8 mouse cellular contexts compared by ENCODE assay signal in genomic region chr4:139191605-139192498, GRCm38 (mm10). TPM values are rescaled to one million over a fixed set of nuclear protein-coding genes. Genes with fewer than 3 reads are reported as not detected.
DNase-seq lines count a peak whose midpoint lies in the region; ATAC-seq and TF ChIP-seq lines count a peak whose summit lies in the region.

No protein-coding gene starts in this region.

- H3K27me3 ChIP-seq in forebrain, embryonic 14.5 days (replicated peaks; ENCODE audit: control insufficient read depth, insufficient read depth, low read length): no peaks in the 10 kb centered on the region
- no peaks in the 10 kb centered on the region for H3K27me3 ChIP-seq in liver, embryonic 16.5 days (ENCODE audit: control insufficient read depth, insufficient read depth, low read depth, low read length)

- H3K4me2 ChIP-seq in forebrain, embryonic 14.5 days (ENCODE audit: low read length): peak overlapping the region; percentile 75
- peak overlapping the region; percentile 84 for H3K4me2 ChIP-seq in liver, embryonic 16.5 days (ENCODE audit: low read depth, low read length)

- intact Hi-C loops in gastrocnemius, adult 2 months (cut with DNase I): loop anchor here (5.0 kb wide), 2 partner anchors 60 to 95 kb away; partner anchors contain the start of gene Minos1

- H3K4me1 ChIP-seq in forebrain, embryonic 14.5 days (ENCODE audit: control insufficient read depth, insufficient read depth, low read length): peaks cover 21% of the 10 kb centered on the region
- peaks cover 45% of the 10 kb centered on the region for H3K4me1 ChIP-seq in liver, embryonic 16.5 days (ENCODE audit: control insufficient read depth, low read depth, low read length)

- TF ChIP-seq CTCF in gastrocnemius, adult 2 months (IDR thresholded peaks at IDR 0.05): no peak

- H3K4me3 ChIP-seq in gastrocnemius, adult 2 months: peak overlapping the region; percentile 97
- peak overlapping the region; percentile 88 for H3K4me3 ChIP-seq in forebrain, embryonic 14.5 days (ENCODE audit: low read depth, low read length)
- peak overlapping the region; percentile 84 for H3K4me3 ChIP-seq in liver, embryonic 16.5 days (ENCODE audit: low read depth, low read length)

- DNase-seq in gastrocnemius, adult 2 months: no peak
- DNase-seq in gastrocnemius, postnatal 10 days: no peak
- peak; percentile 63 for DNase-seq in 416B (ENCODE audit: low read depth)
- no peak for DNase-seq in forebrain, embryonic 14.5 days (ENCODE audit: low spot score)
- DNase-seq in embryo, embryonic 11 days: no peak
- DNase-seq in layer of hippocampus, adult 9-10 months (ENCODE audit: low spot score): no peak
- DNase-seq in layer of hippocampus, adult 9-11 months: no peak

- H3K36me3 ChIP-seq in forebrain, embryonic 14.5 days (ENCODE audit: control insufficient read depth, insufficient read depth, low read length): no peaks in the 10 kb centered on the region
- no peaks in the 10 kb centered on the region for H3K36me3 ChIP-seq in liver, embryonic 16.5 days (ENCODE audit: control insufficient read depth, insufficient read depth)

- H3K9me3 ChIP-seq in forebrain, embryonic 14.5 days (replicated peaks; ENCODE audit: control insufficient read depth, low read length): no peaks in the 10 kb centered on the region
- H3K9me3 ChIP-seq in liver, embryonic 16.5 days (replicated peaks; ENCODE audit: control insufficient read depth, low read length): no peaks in the 10 kb centered on the region

- no peak for ATAC-seq in forebrain, embryonic 14.5 days
- peak; percentile 66 for ATAC-seq in liver, embryonic 16.5 days (ENCODE audit: low read depth)

- 20% methylated on average over 19 of the region's 19 CpGs for WGBS in forebrain, embryonic 14.5 days
- 8% methylated on average over 19 of the region's 19 CpGs for WGBS in liver, embryonic 16.5 days (ENCODE audit: insufficient replicate concordance)

- peak overlapping the region; percentile 88 for H3K9ac ChIP-seq in forebrain, embryonic 14.5 days (ENCODE audit: low read length)
- peak overlapping the region; percentile 80 for H3K9ac ChIP-seq in liver, embryonic 16.5 days (ENCODE audit: low read depth, low read length)

- peak overlapping the region; percentile 100 for H3K27ac ChIP-seq in gastrocnemius, adult 2 months
- peak overlapping the region; percentile 83 for H3K27ac ChIP-seq in forebrain, embryonic 14.5 days (ENCODE audit: low read depth, low read length)
- H3K27ac ChIP-seq in liver, embryonic 16.5 days (ENCODE audit: low read length): peak overlapping the region; percentile 90

RNA-seq across cellular contexts. Expression of gene Capzb, which starts 0.8 kb away (rescaled TPM):
- 100 to 1,000 TPM; 444 to 499 TPM for total RNA-seq in gastrocnemius, adult 2 months (2021)
- total RNA-seq in gastrocnemius, postnatal 10 days (2021): 100 to 1,000 TPM; 576 to 632 TPM
- polyA plus RNA-seq in forebrain, embryonic 14.5 days (2014; fragmentation: Nextera tagmentation; extraction: Ambion mirVana): 272 and 278 TPM in 2 replicates
- 135 and 146 TPM in 2 replicates for polyA plus RNA-seq in liver, embryonic 16.5 days (2015; fragmentation: Nextera tagmentation; extraction: Ambion mirVana)
